Mouse (Mus musculus): ENCODE data around the gene Mesp2. TPM values are rescaled to one million over a fixed set of nuclear protein-coding genes. Genes with fewer than 3 reads are reported as not detected.

Mesp2 gene
- not detected for polyA plus RNA-seq (2017; shearing (Covaris generic))

DNA sequence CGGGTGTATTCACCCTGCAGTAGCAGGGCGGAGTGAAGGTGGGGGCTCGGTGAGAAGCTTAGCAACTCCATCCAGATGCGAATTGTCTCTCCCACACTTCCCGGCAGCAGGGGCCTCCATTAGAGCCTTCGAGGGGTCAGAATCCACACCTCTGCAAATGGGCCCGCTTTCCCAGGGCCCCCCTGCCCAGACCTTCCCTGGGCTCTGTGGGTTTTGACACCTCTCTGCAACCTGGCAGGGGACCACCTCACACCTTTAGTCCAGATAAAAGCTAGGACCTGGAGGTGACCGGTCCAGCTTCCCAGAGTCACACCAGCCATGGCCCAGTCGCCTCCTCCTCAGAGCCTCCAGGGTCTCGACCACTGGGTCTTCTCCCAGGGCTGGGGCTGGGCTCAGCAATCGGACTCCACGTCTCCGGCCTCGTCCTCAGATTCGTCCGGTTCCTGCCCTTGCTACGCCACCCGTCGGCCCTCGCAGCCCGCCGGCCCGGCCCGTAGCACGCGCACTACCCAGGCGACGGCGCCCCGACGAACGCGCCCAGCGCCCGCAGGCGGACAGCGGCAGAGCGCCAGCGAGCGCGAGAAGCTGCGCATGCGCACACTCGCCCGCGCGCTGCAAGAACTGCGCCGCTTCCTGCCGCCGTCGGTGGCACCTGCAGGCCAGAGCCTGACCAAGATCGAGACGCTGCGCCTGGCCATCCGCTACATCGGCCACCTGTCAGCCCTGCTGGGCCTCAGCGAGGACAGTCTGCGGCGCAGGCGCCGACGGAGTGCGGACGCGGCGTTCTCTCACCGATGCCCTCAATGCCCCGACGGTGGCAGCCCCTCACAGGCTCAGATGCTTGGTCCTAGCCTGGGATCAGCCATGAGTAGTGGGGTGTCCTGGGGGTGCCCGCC is at the start of gene Mesp2:
TSS of gene Mesp2 (plus strand) at position 117 of the 896 bp plus-strand sequence.

GRCm38 (mm10) chr7:79793688-79794087 is 16.8 kb upstream of the Mesp2 start, which contains the start of gene Mesp1:
Mesp1 (minus strand) TSS chr7:79793788.

GRCm38 (mm10) chr7:79860811-79861210 is 50.3 kb downstream of the Mesp2 start, which contains the start of gene Anpep:
Anpep (minus strand) TSS chr7:79861059.

Other genes with a start within 250 kb of the Mesp2 start
- gene Rhcg, start 193.1 kb upstream of the Mesp2 start, polyA plus RNA-seq (2017; shearing (Covaris generic)) = not detected
- gene Ticrr, start 150.5 kb upstream of the Mesp2 start, polyA plus RNA-seq (2017; shearing (Covaris generic)) = 1.4 TPM
- 0.25 TPM for gene Kif7, start 95.0 kb upstream of the Mesp2 start, polyA plus RNA-seq (2017; shearing (Covaris generic))
- 0.10 TPM for gene Plin1, start 77.8 kb upstream of the Mesp2 start, polyA plus RNA-seq (2017; shearing (Covaris generic))
- 6.7 TPM for gene Pex11a, start 67.6 kb upstream of the Mesp2 start, polyA plus RNA-seq (2017; shearing (Covaris generic))
- 0.12 TPM for gene Wdr93, start 67.6 kb upstream of the Mesp2 start, polyA plus RNA-seq (2017; shearing (Covaris generic))
- not detected for gene Mesp1, start 16.9 kb upstream of the Mesp2 start, polyA plus RNA-seq (2017; shearing (Covaris generic))
- gene Anpep, start 50.3 kb downstream of the Mesp2 start, polyA plus RNA-seq (2017; shearing (Covaris generic)) = not detected
- 36.7 TPM for gene Ap3s2, start 109.9 kb downstream of the Mesp2 start, polyA plus RNA-seq (2017; shearing (Covaris generic))
- not detected for gene Arpin, start 124.6 kb downstream of the Mesp2 start, polyA plus RNA-seq (2017; shearing (Covaris generic))
- 3.2 TPM for gene Zfp710, start 214.1 kb downstream of the Mesp2 start, polyA plus RNA-seq (2017; shearing (Covaris generic))

Measured in CD4-positive, CD25-positive, alpha-beta regulatory T cell, adult 9 weeks (primary cell).